Mouse (Mus musculus) lung, adult 2 months (tissue): ENCODE data around the gene Rcor2.

Experiments
- CTCF ChIP-seq: fragments of 200-500 bp; IDR thresholded peaks from 2 replicates; pipeline ENCODE4 v1.5.1; 2011; ENCODE audit warnings: mild to moderate bottlenecking, low read length, control low read depth; ENCODE audit not compliant: insufficient read depth
- POLR2A ChIP-seq: fragments of 200-500 bp; IDR thresholded peaks from 2 replicates; pipeline ENCODE4 v1.6.1; 2011; ENCODE audit warnings: low read depth, mild to moderate bottlenecking, control low read depth, low read length, borderline replicate concordance; ENCODE audit errors: extremely low read depth

DNA sequence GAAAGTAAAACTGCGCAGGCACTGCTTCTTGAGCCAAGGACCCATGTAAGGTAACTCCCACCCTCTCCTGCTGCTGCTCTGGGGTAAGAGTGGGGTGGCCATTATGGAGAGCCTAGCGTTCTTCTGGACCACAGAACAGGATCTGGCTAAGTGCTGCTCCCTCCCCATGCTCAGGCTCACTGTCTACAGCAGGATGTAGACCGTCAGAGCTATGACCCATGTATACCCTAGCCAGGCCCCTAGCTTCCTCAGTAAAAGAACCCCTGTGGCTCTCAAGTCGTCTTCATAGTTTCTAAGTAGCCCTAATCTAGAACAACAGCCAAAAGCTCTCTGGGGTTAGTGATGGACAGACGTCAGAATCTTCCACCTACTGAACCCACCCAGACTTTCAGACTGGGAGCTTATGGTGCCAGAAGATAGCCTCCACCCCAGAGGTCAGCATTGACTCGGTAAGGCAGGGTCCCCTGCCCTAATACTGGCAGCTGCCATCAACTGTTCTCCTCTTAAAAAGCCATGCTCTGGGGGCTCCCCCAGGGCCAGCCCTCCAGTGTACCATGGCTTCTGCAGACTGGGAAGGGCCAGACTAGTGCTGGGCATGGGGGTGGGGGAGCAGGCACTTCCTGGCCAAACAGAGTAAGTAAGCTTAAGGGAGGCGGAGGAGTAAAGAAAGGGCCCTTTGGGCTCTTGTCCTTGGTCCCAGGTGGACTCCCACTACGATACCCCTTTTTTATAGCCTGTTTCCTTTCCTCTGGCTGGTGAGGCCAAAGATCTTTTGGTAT, 27.2 kb downstream of the Rcor2 start:
- no peak for TF ChIP-seq POLR2A
- no peak for TF ChIP-seq CTCF
